Mouse (Mus musculus): Measurements from ENCODE around the gene Slc28a1.

Gene Slc28a1

GRCm38 (mm10) chr7:81114555-81114954 is at the start of gene Slc28a1:
Slc28a1 (plus strand) TSS chr7:81114799.
- no peak for DNase-seq (ENCODE audit: low spot score)

- no peak for DNase-seq (ENCODE audit: low spot score)
Observed at GRCm38 (mm10) chr7:81066714-81067113, 47.9 kb upstream of the Slc28a1 start.

DNA sequence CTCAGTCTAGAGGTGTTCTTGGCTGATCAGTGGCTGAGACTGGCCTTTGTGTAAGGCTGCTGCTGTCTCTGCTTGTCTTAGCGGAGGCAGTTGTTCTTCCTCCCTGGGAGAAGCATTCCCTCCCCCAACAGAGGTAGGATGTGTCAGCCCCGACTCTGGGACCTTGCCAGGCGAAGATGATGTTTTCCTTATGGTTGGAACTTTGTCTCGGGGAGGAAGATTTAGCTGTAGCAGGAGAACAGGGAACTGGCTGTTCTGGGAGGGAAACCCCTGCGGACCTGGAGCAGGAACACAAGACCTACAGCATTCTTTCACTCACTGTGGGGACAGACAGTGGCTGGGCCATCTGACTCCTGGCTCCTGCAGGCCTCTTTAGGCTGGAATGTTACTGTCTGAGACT is 42.1 kb upstream of the Slc28a1 start:
- no peak for DNase-seq (ENCODE audit: low spot score)

GRCm38 (mm10) chr7:81073273-81073672 is 41.3 kb upstream of the Slc28a1 start:
- no peak for DNase-seq (ENCODE audit: low spot score)

DNA sequence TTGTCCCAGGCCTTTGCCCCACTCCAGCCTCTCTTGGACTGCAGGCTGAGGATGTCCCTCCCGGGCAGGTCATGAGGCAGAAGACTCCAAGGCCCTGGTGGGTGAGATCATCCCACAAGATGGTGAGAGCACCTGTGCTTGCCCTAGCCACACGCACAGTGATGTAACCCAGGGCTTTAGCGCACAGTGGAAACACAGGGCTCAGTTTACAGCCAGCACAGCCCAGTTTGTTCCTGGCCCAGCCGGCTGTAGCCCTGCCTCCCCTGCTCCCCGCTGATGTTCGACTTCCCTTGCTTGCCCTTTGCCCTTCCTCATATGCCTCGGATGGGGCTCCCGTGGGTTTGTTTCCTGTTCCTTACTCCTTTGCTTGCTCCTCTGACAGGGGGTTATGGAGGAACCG is 40.1 kb upstream of the Slc28a1 start:
- DNase-seq (ENCODE audit: low spot score) = no peak

GRCm38 (mm10) chr7:81075299-81075698 is 39.3 kb upstream of the Slc28a1 start:
- DNase-seq (ENCODE audit: low spot score) = no peak

DNA sequence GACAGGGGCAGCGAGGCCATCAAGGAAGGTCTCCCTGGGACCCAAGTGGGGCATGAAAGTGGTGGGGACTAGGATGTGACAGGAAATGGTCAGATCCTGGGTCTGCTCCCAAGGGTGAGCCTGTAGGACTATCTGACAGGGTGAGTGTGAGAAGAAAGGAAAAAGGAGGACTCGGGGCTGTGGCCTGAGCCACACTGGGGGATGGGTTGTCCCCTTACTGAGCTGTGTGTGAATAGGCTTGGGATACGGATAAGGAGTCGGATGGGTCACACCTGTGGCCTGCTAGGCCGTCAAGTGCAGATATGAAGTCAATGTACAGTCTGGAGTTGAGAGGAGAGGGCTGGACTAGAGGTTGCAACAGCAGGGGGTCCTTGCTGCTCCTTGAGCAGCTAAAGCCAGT is 38.9 kb upstream of the Slc28a1 start:
- DNase-seq (ENCODE audit: low spot score) = no peak

- no peak for DNase-seq (ENCODE audit: low spot score)
Observed at GRCm38 (mm10) chr7:81077009-81077408, 37.6 kb upstream of the Slc28a1 start.

- DNase-seq (ENCODE audit: low spot score) = no peak
Observed at GRCm38 (mm10) chr7:81078740-81079139, 35.9 kb upstream of the Slc28a1 start.

GRCm38 (mm10) chr7:81093420-81093965 is 21.1 kb upstream of the Slc28a1 start:
- no peak for DNase-seq (ENCODE audit: low spot score)

- DNase-seq (ENCODE audit: low spot score) = no peak
Observed at GRCm38 (mm10) chr7:81094104-81094757, 20.4 kb upstream of the Slc28a1 start.

DNA sequence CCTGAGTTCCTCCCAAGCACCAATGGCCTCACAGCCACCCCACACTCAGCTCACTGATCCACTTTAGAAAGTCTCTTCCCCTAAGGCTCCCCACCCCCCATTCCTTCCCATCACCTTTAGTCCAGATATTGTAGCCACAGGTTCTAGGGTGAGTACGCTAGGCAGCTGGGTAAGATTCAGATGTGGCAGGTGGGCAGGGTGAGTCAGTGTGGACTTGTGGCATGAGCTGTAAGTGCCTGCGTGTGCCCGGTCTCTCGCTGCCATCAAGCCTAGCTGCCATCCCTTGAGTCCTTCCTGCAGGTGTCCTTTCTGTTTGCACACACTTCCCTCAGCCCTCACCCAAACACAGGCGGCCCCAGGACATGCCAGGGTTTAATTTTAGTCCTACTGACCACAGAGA is 14.3 kb upstream of the Slc28a1 start:
- no peak for DNase-seq (ENCODE audit: low spot score)

- no peak for DNase-seq (ENCODE audit: low spot score)
Observed at GRCm38 (mm10) chr7:81102854-81103253, 11.7 kb upstream of the Slc28a1 start.

DNA sequence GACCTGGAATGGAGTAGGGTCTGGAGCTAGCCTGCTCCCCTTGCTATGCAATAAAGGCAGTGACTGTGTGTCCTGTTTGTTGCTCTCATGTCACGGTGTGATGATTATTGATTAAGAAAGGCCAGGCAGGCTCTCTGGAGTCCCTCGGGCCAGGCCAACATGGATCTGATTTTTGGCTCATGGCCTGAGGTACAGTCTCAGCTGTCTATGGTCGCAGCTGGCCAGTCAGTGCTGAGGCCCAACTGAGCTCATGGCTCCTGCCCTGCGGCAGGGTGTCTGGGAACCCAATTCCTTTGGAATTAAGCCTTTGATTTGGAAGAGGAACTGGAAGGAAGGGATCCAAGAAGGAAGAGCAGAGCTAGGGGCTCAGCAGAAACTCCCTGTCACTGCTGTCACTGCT is 9.1 kb upstream of the Slc28a1 start:
- DNase-seq (ENCODE audit: low spot score) = peak; percentile 14

GRCm38 (mm10) chr7:81108226-81108625 is 6.4 kb upstream of the Slc28a1 start:
- no peak for DNase-seq (ENCODE audit: low spot score)

GRCm38 (mm10) chr7:81109717-81110651 is 4.6 kb upstream of the Slc28a1 start:
- no peak for DNase-seq (ENCODE audit: low spot score)

GRCm38 (mm10) chr7:81110791-81111190 is 3.8 kb upstream of the Slc28a1 start:
- DNase-seq (ENCODE audit: low spot score) = no peak

- DNase-seq (ENCODE audit: low spot score) = no peak
Observed at GRCm38 (mm10) chr7:81111729-81112128, 2.9 kb upstream of the Slc28a1 start.

- no peak for DNase-seq (ENCODE audit: low spot score)
Observed at GRCm38 (mm10) chr7:81112686-81113360, 1.8 kb upstream of the Slc28a1 start.

DNA sequence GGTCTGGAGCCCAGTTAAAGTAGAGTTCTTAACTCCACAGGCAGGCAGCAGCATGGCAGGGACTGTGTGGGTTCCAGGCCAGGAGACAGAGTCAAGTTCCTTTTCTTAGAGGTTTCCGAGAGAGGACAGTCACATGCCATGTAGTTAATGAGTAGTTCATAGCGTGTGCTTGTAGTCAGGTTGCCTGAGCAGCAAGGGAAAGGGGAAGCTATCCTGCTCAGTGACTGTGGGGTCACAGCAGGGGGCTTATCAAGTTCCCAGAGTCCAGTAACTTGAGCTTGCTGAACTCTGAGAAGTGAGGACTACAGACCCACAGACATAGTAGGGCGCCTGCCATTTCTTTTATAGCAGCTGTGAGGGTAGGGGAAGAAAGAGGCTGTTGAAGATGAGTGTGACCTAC is 6.5 kb downstream of the Slc28a1 start:
- no peak for DNase-seq (ENCODE audit: low spot score)

DNA sequence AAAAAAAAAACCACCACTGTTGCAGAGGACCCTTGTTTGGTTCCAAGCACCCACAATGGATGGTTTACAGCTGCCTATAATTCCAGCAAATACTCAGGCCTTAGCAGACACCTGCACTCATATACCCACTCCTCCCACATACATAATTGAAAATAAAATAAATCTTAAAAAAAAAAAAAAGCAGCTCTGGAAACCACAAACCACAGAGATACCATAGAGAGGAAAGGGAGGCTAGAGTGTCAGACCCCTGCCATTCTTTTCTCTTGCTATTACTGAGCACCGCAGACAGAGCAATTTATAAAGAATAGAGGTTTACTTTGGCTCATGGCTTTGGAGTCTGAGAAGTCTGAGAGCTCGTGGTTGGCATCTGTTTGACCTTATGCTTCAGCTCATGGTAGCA is 8.2 kb downstream of the Slc28a1 start:
- no peak for DNase-seq (ENCODE audit: low spot score)

DNA sequence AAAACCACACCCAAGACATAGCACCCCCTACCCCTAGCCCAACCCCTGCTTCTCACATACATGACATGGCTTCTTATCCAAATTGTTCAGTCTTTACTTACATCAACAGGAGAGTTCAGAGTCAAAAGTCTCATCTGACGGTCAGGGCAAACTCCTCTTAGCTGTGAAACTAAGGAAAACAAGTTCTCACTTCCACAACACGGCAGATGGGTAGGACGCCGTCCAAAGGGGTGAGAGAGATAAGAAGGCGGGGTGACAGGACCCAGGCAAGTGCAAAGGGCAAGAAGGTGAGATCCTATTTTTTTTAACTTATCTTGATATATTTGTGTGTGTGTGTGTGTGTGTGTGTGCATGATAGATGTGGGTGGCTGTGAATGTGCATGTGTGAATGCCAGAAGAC is 9.0 kb downstream of the Slc28a1 start:
- DNase-seq (ENCODE audit: low spot score) = no peak

DNA sequence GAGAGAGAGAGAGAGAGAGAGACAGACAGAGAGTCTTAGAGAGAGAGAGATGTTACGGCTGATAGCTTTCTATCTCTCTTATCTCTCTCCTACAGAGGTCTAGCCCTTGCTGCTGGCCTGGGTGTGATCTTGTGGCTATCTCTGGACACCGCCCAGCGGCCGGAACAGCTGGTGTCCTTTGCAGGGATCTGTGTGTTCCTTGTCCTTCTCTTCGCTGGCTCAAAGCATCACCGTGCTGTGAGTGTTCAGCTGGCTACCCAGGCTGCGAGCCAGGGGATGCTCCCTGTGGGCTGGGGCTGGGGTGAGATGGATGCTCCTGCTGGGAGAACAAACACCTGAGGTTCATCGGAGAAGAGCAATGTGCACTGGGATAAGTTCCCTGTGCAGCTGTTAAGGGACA is 10.2 kb downstream of the Slc28a1 start:
- no peak for DNase-seq (ENCODE audit: low spot score)

Data from MN1 (cell line).